Mouse (Mus musculus) thymus, adult 2 months (tissue): ENCODE data around the gene Bglap. TPM values are rescaled to one million over a fixed set of nuclear protein-coding genes. Genes with fewer than 3 reads are reported as not detected.

ENCODE experiments used
- DNase-seq: peaks from one replicate; pipeline ENCODE4 v3.0.0; 2021
- H3K27ac ChIP-seq: fragments of 200-500 bp; 2 replicates; pipeline ENCODE4 v1.5.1; 2012; ENCODE audit warnings: low read length, control low read depth; ENCODE audit not compliant: control insufficient read depth, insufficient read depth
- H3K27me3 ChIP-seq: fragments of 200-500 bp; 2 replicates; pipeline ENCODE4 v1.6.1; 2012; ENCODE audit warnings: mild to moderate bottlenecking, low read length, moderate library complexity, mixed read lengths; ENCODE audit not compliant: control insufficient read depth, insufficient read depth
- H3K36me3 ChIP-seq: fragments of 200-500 bp; 2 replicates; pipeline ENCODE4 v1.6.1; 2012; ENCODE audit warnings: mild to moderate bottlenecking, low read length, moderate library complexity; ENCODE audit not compliant: control insufficient read depth, insufficient read depth
- H3K4me1 ChIP-seq: fragments of 200-500 bp; replicated peaks from 2 replicates; pipeline ENCODE4 v1.6.1; 2012; ENCODE audit warnings: low read length; ENCODE audit not compliant: control insufficient read depth, insufficient read depth
- H3K4me3 ChIP-seq: fragments of 200-500 bp; 2 replicates; pipeline ENCODE4 v1.5.1; 2012; ENCODE audit warnings: mild to moderate bottlenecking, low read length, control low read depth, moderate library complexity; ENCODE audit not compliant: control insufficient read depth, insufficient read depth
- CTCF ChIP-seq: fragments of 200-500 bp; IDR thresholded peaks from 2 replicates; pipeline ENCODE4 v1.5.1; 2012; ENCODE audit warnings: mild to moderate bottlenecking, control low read depth, low read length, moderate library complexity, borderline replicate concordance; ENCODE audit not compliant: control insufficient read depth, poor library complexity, insufficient read depth; ENCODE audit errors: extremely low read depth
- POLR2A ChIP-seq: fragments of 200-500 bp; IDR thresholded peaks from 2 replicates; pipeline ENCODE4 v1.6.1; 2012; ENCODE audit warnings: mild to moderate bottlenecking, low read length, control low read depth, moderate library complexity; ENCODE audit not compliant: control insufficient read depth, poor library complexity, insufficient read depth; ENCODE audit errors: extremely low read depth
- WGBS: fragments of 180-500 bp; shearing (Covaris S2); methylation state at CpG from one replicate; pipeline ENCODE4 v1.1.7; 2018; 5-methylcytosine and 5-hydroxymethylcytosine counted together
- polyA plus RNA-seq: library from polyadenylated mRNA; depleted of rRNA; stranded (reverse); fragments of >200 nt; gene quantifications from 2 replicates; pipeline ENCODE4 v1.2.3, GENCODE M21; 2012

Bglap gene
- polyA plus RNA-seq, 1 experiment, result 2.7 TPM

DNA sequence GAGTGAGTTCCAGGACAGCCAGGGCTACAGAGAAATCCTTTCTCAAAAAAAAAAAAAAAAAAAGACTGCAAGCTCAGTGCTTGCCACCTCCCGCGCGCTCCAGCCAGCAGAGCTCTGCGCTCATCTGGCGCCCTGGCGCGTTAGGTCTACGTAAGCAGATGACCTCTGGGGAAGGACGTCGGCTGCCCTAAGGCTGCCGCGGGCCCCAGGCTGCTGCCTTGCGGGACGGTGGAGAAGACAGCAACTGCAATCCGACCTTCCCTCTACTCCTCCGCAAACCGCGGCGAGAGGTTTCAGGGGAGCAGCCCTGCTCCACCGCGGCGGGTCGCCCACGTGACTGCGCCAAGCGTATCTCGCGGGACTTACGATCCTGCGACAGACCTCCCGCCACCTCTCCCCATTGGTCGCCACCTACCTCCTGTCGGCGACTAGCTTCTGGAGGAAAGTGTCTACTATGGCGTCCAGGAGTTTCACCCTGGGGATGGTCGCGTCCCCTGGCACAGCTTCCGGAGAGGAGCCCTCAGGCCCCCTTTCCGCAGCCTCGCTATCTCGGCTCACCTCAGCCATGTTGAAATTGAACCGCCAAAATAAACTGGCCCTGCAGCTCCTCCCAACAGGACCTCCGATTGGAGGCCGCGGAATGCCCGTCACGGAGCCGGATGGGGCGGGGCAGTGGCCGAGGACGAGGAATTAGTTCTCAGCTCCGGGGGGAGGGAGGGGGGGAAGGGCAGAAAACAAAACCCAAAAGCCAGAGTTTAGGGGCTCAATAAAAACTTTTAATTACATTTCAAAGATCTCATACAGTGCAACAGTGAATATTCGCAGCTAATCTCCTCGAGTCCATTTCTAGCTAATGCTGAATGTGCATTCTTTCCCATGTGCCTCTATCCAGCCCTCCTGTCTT, 25.7 kb upstream of the Bglap start, which contains the start of gene Pmf1:
TSS of gene Pmf1 (minus strand) at position 591 of the 904 bp plus-strand sequence.
- Histone ChIP-seq H3K27ac (peak within 1 kb of the TSS; percentile 82), H3K27me3 (no peaks in the 10 kb centered on the region), H3K4me1 (peaks cover 13% of the 10 kb centered on the region), H3K4me3 (peak within 1 kb of the TSS; percentile 90), H3K36me3 (peaks cover 3% of the 10 kb centered on the region; the same call in 1 of the 2 replicates)
- TF ChIP-seq POLR2A (peak; percentile 92), CTCF (peak; percentile 54; the same call in 1 of the 2 replicates)
- DNase-seq, result peak; percentile 92
- WGBS, result under 1% methylated on average over 54 of the region's 54 CpGs

DNA sequence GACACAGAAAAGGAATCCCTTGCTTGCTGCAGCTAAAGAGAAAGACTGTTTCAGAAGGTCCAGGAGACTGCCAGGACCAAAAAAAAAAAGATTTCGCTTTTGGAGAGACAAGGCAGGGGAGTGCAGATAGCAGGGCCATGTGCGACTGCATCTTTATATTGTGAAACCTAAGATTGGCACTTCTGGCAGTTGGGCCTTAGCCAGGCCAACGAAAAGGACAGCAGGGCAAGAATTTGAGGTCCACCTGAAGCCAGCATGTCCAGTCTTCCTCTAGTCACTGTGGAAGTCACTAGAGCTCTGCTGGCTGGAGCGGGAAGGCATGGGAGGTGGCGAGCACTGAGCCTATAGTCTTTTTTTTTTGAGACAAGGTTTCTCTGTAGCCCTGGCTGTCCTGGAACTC, 24.7 kb upstream of the Bglap start:
- TF ChIP-seq POLR2A (no peak), CTCF (no peak)
- no peak overlapping the region for H3K27ac ChIP-seq
- peak overlapping the region; percentile 90; the same call in 1 of the 2 replicates for H3K4me3 ChIP-seq
- WGBS, result 72% methylated on average over 5 of the region's 5 CpGs
- H3K27me3 ChIP-seq, result no peaks in the 10 kb centered on the region
- H3K36me3 ChIP-seq, result peaks cover 3% of the 10 kb centered on the region; the same call in 1 of the 2 replicates
- DNase-seq, result no peak
- peaks cover 13% of the 10 kb centered on the region for H3K4me1 ChIP-seq

DNA sequence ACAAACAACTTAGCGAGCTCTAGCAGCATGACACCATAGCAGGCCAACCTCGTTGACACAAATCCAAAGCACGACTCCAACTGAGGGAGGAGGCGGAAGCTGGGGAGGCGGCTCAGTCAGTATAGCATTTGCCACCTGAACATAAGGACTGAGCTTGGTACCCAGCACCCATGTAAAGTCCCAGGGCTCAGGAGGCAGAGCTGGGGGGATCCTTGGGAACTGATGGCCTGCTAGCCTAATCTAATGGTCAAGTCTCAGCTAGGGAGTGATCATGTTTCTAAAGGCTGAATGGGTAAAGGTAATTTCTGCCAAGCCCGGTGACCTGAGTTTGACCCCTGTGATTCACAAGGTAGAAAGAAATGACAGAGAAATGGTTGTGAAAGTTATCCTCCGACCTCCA, 23.3 kb upstream of the Bglap start:
- peaks cover 2% of the 10 kb centered on the region; the same call in 1 of the 2 replicates for H3K36me3 ChIP-seq
- no peak for TF ChIP-seq CTCF
- 83% methylated on average over 7 of the region's 7 CpGs for WGBS
- no peak for DNase-seq
- no peak overlapping the region for H3K27ac ChIP-seq
- no peak overlapping the region for H3K4me3 ChIP-seq
- peaks cover 15% of the 10 kb centered on the region for H3K4me1 ChIP-seq
- H3K27me3 ChIP-seq, result no peaks in the 10 kb centered on the region

DNA sequence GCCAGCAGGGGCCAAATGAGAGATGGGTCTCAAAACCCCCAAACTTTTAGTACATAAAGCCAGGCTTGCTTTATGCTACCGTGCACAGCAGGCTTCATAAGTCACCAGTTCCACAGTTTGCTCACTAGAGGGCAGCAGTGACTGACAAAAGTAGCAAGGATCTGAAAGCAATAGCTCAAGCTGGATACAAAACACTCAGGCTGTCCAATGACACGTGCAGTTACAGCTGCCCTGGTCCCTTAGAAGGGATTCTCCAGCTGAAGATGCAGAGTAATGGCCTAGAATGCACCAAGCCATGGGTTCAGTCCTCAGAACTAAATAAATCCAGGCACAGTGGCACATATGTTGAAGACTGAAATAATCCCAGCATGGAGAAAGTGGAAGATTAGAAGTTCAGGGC, 22.8 kb upstream of the Bglap start:
- H3K4me3 ChIP-seq, result no peak overlapping the region
- H3K27me3 ChIP-seq, result no peaks in the 10 kb centered on the region
- TF ChIP-seq POLR2A (no peak), CTCF (no peak)
- H3K4me1 ChIP-seq, result peaks cover 19% of the 10 kb centered on the region
- H3K27ac ChIP-seq, result no peak overlapping the region
- WGBS, result 2% methylated on average over 2 of the region's 2 CpGs
- H3K36me3 ChIP-seq, result no peaks in the 10 kb centered on the region
- peak; percentile 66 for DNase-seq

DNA sequence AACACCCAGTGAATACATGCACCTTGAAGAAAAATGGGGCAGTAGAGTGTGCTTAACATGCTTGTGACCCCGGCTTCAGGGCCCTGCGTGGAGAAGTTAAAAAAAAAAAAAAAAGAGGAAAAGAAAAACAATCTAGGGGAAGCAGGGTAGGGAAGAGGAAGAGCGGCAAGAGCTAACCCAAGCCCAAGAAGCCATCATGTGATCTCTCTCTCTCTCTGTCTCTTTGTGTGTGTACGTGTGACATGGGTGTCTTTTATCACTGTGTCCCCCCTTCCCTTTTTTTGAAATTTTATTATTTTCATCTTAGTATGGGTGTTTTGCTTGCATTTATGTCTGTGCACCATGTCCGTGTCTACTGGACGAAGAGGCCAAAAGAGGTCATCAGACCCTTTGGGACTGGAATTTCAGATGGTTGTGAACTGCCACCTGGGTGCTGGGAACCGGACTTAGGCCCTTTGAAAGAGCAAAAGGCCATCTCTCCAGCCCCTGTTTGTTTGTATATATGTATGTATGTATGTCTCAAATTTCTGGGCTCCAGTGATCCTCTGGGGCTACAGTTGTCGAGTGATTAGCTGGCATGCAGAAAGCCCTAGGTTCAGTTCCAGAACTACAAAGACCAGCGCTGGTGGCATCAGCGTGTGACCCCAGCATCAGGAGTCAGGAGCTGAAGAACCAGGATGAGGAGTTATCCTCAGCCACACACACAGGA, 19.4 kb upstream of the Bglap start:
- Histone ChIP-seq H3K4me1 (peaks cover 9% of the 10 kb centered on the region), H3K4me3 (no peak overlapping the region), H3K36me3 (no peaks in the 10 kb centered on the region), H3K27ac (no peak overlapping the region), H3K27me3 (no peaks in the 10 kb centered on the region)
- WGBS, result 96% methylated on average over 10 of the region's 10 CpGs
- no peak for TF ChIP-seq CTCF
- no peak for DNase-seq

DNA sequence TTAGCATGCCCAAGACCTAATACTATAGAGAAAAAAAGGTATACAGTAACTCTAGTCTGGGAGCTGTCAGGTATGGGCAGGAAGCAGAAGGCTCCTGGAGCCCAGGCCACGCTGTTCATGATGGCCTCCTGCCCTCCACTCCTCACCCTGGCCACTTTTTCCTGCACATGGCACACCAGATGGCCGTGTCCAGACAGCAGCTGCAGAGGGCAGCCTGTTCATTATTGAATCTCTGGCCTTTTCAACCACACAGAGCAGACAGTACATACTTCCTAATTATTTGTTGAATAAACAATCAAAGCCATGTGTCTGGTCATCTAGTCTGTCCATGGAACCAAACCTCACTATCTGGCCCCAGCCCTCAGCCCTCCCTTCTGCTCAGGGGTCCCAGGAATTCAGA, 14.4 kb upstream of the Bglap start:
- H3K4me1 ChIP-seq, result peaks cover 20% of the 10 kb centered on the region
- 97% methylated on average over 2 of the region's 2 CpGs for WGBS
- H3K27me3 ChIP-seq, result no peaks in the 10 kb centered on the region
- H3K27ac ChIP-seq, result no peak overlapping the region
- H3K4me3 ChIP-seq, result no peak overlapping the region
- TF ChIP-seq CTCF, result no peak
- TF ChIP-seq POLR2A, result no peak
- H3K36me3 ChIP-seq, result no peaks in the 10 kb centered on the region
- DNase-seq, result no peak
